Mouse (Mus musculus): ENCODE measurements around the gene Gnas.

The Gnas gene

GRCm38 (mm10) chr2:174327295-174327981 is 43.3 kb downstream of the Gnas start:
- DNase-seq (ENCODE audit: low read depth in 2 of 2, low spot score in 2 of 2), result peak; percentile 57 to 61

GRCm38 (mm10) chr2:174328358-174328905 is 44.3 kb downstream of the Gnas start:
- DNase-seq (ENCODE audit: low read depth in 2 of 2, low spot score in 2 of 2), result peak in 1 of 2 experiments; percentile 13

GRCm38 (mm10) chr2:174328926-174329662 is 45.0 kb downstream of the Gnas start:
- peak; percentile 35 to 39 for DNase-seq (ENCODE audit: low read depth in 2 of 2, low spot score in 2 of 2)

GRCm38 (mm10) chr2:174329663-174330615 is 45.8 kb downstream of the Gnas start:
- peak; percentile 25 to 38 for DNase-seq (ENCODE audit: low read depth in 2 of 2, low spot score in 2 of 2)

GRCm38 (mm10) chr2:174330616-174331191 is 46.6 kb downstream of the Gnas start:
- peak; percentile 28 to 56 for DNase-seq (ENCODE audit: low read depth in 2 of 2, low spot score in 2 of 2)

- no peak for DNase-seq (ENCODE audit: low read depth in 2 of 2, low spot score in 2 of 2)
These were observed 47.3 kb downstream of the Gnas start for GRCm38 (mm10) chr2:174331282-174332030.

- DNase-seq (ENCODE audit: low read depth in 2 of 2, low spot score in 2 of 2), result no peak
These were observed 49.2 kb downstream of the Gnas start for GRCm38 (mm10) chr2:174333239-174333890.

- no peak for DNase-seq (ENCODE audit: low read depth in 2 of 2, low spot score in 2 of 2)
These were observed 50.3 kb downstream of the Gnas start for GRCm38 (mm10) chr2:174334415-174334814.

GRCm38 (mm10) chr2:174337275-174337674 is 53.2 kb downstream of the Gnas start:
- no peak for DNase-seq (ENCODE audit: low read depth in 2 of 2, low spot score in 2 of 2)

GRCm38 (mm10) chr2:174339701-174340100 is 55.6 kb downstream of the Gnas start:
- no peak for DNase-seq (ENCODE audit: low read depth in 2 of 2, low spot score in 2 of 2)

- no peak for DNase-seq (ENCODE audit: low read depth in 2 of 2, low spot score in 2 of 2)
These were observed 56.2 kb downstream of the Gnas start for GRCm38 (mm10) chr2:174340229-174340892.

- no peak for DNase-seq (ENCODE audit: low read depth in 2 of 2, low spot score in 2 of 2)
These were observed 56.9 kb downstream of the Gnas start for GRCm38 (mm10) chr2:174340893-174341580.

GRCm38 (mm10) chr2:174342793-174343400 is 58.8 kb downstream of the Gnas start:
- DNase-seq (ENCODE audit: low read depth in 2 of 2, low spot score in 2 of 2), result no peak

GRCm38 (mm10) chr2:174343566-174343965 is 59.4 kb downstream of the Gnas start:
- no peak for DNase-seq (ENCODE audit: low read depth in 2 of 2, low spot score in 2 of 2)

GRCm38 (mm10) chr2:174344003-174344655 is 60.0 kb downstream of the Gnas start:
- DNase-seq (ENCODE audit: low read depth in 2 of 2, low spot score in 2 of 2), result peak in 1 of 2 experiments; percentile 40

- DNase-seq (ENCODE audit: low read depth in 2 of 2, low spot score in 2 of 2), result no peak
These were observed 60.9 kb downstream of the Gnas start for GRCm38 (mm10) chr2:174344996-174345395.

- no peak for DNase-seq (ENCODE audit: low read depth in 2 of 2, low spot score in 2 of 2)
These were observed 62.5 kb downstream of the Gnas start, which contains the start of gene Gm20721 for GRCm38 (mm10) chr2:174346612-174346998. Gene Gm20721 (minus strand): TSS chr2:174346712.

Measured in CD8-positive naive resting alpha-beta T cell, adult 2 months (primary cell).